Mouse (Mus musculus) thymus, adult 2 months (tissue): ENCODE data around the gene Rmi2.

ENCODE experiments used
- CTCF ChIP-seq: fragments of 200-500 bp; IDR thresholded peaks from 2 replicates; pipeline ENCODE4 v1.5.1; 2012; ENCODE audit warnings: mild to moderate bottlenecking, control low read depth, low read length, moderate library complexity, borderline replicate concordance; ENCODE audit not compliant: control insufficient read depth, poor library complexity, insufficient read depth; ENCODE audit errors: extremely low read depth
- POLR2A ChIP-seq: fragments of 200-500 bp; IDR thresholded peaks from 2 replicates; pipeline ENCODE4 v1.6.1; 2012; ENCODE audit warnings: mild to moderate bottlenecking, low read length, control low read depth, moderate library complexity; ENCODE audit not compliant: control insufficient read depth, poor library complexity, insufficient read depth; ENCODE audit errors: extremely low read depth

- TF ChIP-seq CTCF: no peak
- TF ChIP-seq POLR2A: no peak
These were observed 62.5 kb downstream of the Rmi2 start for GRCm38 (mm10) chr16:10897372-10897771.
